Mouse (Mus musculus) neural tube, embryonic 14.5 days (tissue): ENCODE data around the gene Gcc1. TPM values are rescaled to one million over a fixed set of nuclear protein-coding genes. Genes with fewer than 3 reads are reported as not detected.
A peak's percentile ranks its signal among the peaks of the same experiment; 100 is the strongest.

Experiments used
- ATAC-seq: fragments of 200-750 bp; cut with Nextera tagmentation; 2 replicates; pipeline ENCODE4 v1.8.0; 2017; ENCODE audit warnings: low read depth, mild to moderate bottlenecking, moderate TSS enrichment, moderate library complexity
- H3K27ac ChIP-seq: fragments of 300-500 bp; sonication (generic); 2 replicates; pipeline ENCODE4 v1.5.1; 2014; ENCODE audit warnings: low read depth, mild to moderate bottlenecking, control low read depth, low read length, moderate library complexity, mixed read lengths
- H3K27me3 ChIP-seq: fragments of 300-500 bp; sonication (generic); 2 replicates; pipeline ENCODE4 v1.6.1; 2014; ENCODE audit warnings: low read length; ENCODE audit not compliant: control insufficient read depth, insufficient read depth
- H3K36me3 ChIP-seq: fragments of 300-500 bp; sonication (generic); 2 replicates; pipeline ENCODE4 v1.6.1; 2014; ENCODE audit warnings: low read length, mixed read lengths; ENCODE audit not compliant: control insufficient read depth, insufficient read depth
- H3K4me1 ChIP-seq: fragments of 300-500 bp; sonication (generic); 2 replicates; pipeline ENCODE4 v1.6.1; 2014; ENCODE audit warnings: low read length; ENCODE audit not compliant: control insufficient read depth, insufficient read depth
- H3K4me2 ChIP-seq: fragments of 300-500 bp; sonication (generic); 2 replicates; pipeline ENCODE4 v1.6.1; 2014; ENCODE audit warnings: mild to moderate bottlenecking, low read depth, low read length, control low read depth
- H3K4me3 ChIP-seq: fragments of 300-500 bp; sonication (generic); 2 replicates; pipeline ENCODE4 v1.5.1; 2014; ENCODE audit warnings: low read depth, low read length, control low read depth, mixed read lengths
- H3K9ac ChIP-seq: fragments of 300-500 bp; sonication (generic); replicated peaks from 2 replicates; pipeline ENCODE4 v1.6.1; 2014; ENCODE audit warnings: low read depth, mild to moderate bottlenecking, control low read depth, low read length, mixed read lengths
- H3K9me3 ChIP-seq: fragments of 300-500 bp; sonication (generic); 2 replicates; pipeline ENCODE4 v1.6.1; 2016; ENCODE audit warnings: low read length; ENCODE audit not compliant: control insufficient read depth
- WGBS: fragments of 180-500 bp; shearing (Covaris S2); extraction: QIAGEN DNeasy Blood & Tissue Kit; methylation state at CpG from one replicate; pipeline ENCODE4 v1.1.7; 2014; 5-methylcytosine and 5-hydroxymethylcytosine counted together
- polyA plus RNA-seq: library from polyadenylated mRNA; unstranded; fragments of >200 nt; fragmentation: Nextera tagmentation; extraction: Ambion mirVana; gene quantifications from 2 replicates; pipeline ENCODE4 v1.2.1, GENCODE M21; 2014

Gene Gcc1
- polyA plus RNA-seq, 1 experiment from 2014 or later, result 5.9 TPM

DNA sequence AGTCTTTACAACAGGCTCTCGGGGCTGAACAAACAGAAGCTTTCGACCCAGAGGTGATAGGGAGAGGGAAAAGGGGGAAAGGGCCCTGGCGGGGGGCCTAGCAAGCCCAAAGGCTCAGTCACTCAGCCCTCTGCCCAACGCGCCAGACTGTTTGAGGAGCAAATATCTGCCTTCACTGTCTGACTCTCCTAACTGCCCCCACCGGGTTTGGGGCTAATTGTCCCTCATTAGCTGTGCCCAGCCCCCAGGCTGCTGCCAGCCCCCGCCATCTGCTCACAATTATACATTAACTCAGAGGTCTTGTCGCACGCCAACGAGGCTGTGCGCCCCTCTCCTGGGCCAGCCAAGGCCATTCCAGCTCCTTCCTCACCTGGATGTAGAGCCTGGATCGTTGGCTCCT lies 22.8 kb upstream of the Gcc1 start:
- Histone ChIP-seq H3K9me3 (no peaks in the 10 kb centered on the region), H3K27me3 (peaks cover 11% of the 10 kb centered on the region; the same call in 1 of the 2 replicates), H3K4me2 (no peak overlapping the region), H3K27ac (no peak overlapping the region), H3K4me3 (no peak overlapping the region), H3K36me3 (no peaks in the 10 kb centered on the region), H3K4me1 (no peaks in the 10 kb centered on the region), H3K9ac (no peak overlapping the region)
- ATAC-seq, result peak; percentile 60; the same call in 1 of the 2 replicates
- WGBS, result 1% methylated on average over 12 of the region's 12 CpGs

- peaks cover 11% of the 10 kb centered on the region; the same call in 1 of the 2 replicates for H3K27me3 ChIP-seq
- WGBS, result 13% methylated on average over 5 of the region's 5 CpGs
- no peak overlapping the region for H3K9ac ChIP-seq
- H3K4me1 ChIP-seq, result no peaks in the 10 kb centered on the region
- H3K4me3 ChIP-seq, result no peak overlapping the region
- no peak overlapping the region for H3K27ac ChIP-seq
- no peak overlapping the region for H3K4me2 ChIP-seq
- H3K36me3 ChIP-seq, result no peaks in the 10 kb centered on the region
- ATAC-seq, result no peak
- no peaks in the 10 kb centered on the region for H3K9me3 ChIP-seq
These were observed 22.3 kb upstream of the Gcc1 start for GRCm38 (mm10) chr6:28450481-28450880.

DNA sequence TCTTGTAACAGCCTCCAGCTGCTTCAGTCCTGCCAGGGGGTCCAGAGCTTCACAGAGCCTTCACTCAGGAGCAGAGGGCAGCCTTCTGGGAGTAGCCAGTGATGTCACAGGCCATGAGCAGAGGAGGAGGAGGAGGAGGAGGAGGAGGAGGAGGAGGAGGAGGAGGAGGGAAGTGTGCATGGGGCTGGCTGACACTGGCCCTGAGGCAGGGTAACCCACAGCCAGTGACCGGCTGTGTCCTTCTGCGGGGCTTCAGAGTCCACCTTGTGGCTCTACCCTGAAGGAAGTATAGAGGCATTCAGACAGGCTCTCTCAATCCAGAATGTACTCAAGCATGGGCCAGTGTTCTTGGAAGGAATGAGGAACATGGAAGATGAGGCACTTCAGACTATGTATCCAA lies 21.1 kb upstream of the Gcc1 start, which contains the start of gene Pax4:
Gene Pax4, minus strand, starts transcription at position 101 of the 400 bp plus-strand sequence.
- Histone ChIP-seq H3K4me3 (no peak within 1 kb of the TSS), H3K27ac (no peak within 1 kb of the TSS), H3K27me3 (peaks cover 11% of the 10 kb centered on the region; the same call in 1 of the 2 replicates), H3K36me3 (no peaks in the 10 kb centered on the region), H3K9ac (no peak within 1 kb of the TSS), H3K4me1 (no peaks in the 10 kb centered on the region), H3K9me3 (no peaks in the 10 kb centered on the region), H3K4me2 (no peak within 1 kb of the TSS)
- 86% methylated on average over 2 of the region's 2 CpGs for WGBS
- ATAC-seq, result no peak

- H3K4me3 ChIP-seq, result no peak overlapping the region
- no peak overlapping the region for H3K9ac ChIP-seq
- peaks cover 11% of the 10 kb centered on the region; the same call in 1 of the 2 replicates for H3K27me3 ChIP-seq
- no peak overlapping the region for H3K4me2 ChIP-seq
- H3K9me3 ChIP-seq, result no peaks in the 10 kb centered on the region
- ATAC-seq, result no peak
- 67% methylated on average over 7 of the region's 7 CpGs for WGBS
- H3K27ac ChIP-seq, result no peak overlapping the region
- no peaks in the 10 kb centered on the region for H3K4me1 ChIP-seq
- H3K36me3 ChIP-seq, result no peaks in the 10 kb centered on the region
These were observed 19.7 kb upstream of the Gcc1 start for GRCm38 (mm10) chr6:28447937-28448336.

DNA sequence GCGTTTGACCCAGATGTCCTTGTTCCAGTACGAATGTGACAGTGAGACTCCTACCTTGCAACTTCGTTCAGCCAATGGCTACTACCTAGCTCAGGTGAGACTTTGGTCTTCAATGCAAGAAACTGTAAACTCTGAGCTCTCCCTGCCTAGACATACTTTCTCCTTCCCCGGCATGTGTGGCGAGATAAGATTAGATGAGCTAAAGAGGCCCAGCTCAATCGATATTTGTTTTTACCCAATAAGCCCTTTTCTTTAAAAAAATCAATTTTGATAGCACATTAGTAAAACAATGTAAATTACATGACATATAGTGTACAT lies 3.3 kb upstream of the Gcc1 start:
- Histone ChIP-seq H3K9ac (no peak overlapping the region), H3K36me3 (peaks cover 5% of the 10 kb centered on the region; the same call in 1 of the 2 replicates), H3K4me2 (no peak overlapping the region), H3K4me1 (no peaks in the 10 kb centered on the region), H3K4me3 (no peak overlapping the region), H3K9me3 (no peaks in the 10 kb centered on the region), H3K27me3 (no peaks in the 10 kb centered on the region), H3K27ac (no peak overlapping the region)
- no peak for ATAC-seq
- WGBS, result 78% methylated on average over 6 of the region's 6 CpGs

GRCm38 (mm10) chr6:28430795-28431537 lies 2.8 kb upstream of the Gcc1 start:
- no peak for ATAC-seq
- no peak overlapping the region for H3K4me3 ChIP-seq
- WGBS, result 80% methylated on average over 10 of the region's 10 CpGs

DNA sequence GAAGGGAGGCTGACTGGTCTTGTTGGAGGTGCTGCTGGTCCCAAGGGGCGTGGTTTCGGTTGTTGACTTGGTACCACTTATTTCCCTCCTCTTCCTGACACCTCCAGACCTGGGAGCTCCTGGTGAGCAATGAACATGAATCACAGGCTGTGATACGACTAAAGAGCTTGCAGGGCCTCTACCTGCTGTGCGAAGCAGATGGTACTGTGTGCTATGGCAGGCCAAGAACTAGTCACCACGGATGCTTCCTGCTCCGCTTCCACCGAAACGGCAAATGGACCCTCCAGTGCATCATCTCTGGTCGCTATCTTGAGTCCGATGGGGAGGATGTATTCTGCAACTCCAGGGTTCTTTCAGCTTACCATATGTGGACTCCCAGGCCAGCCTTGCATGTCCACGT lies 1.7 kb upstream of the Gcc1 start:
- Histone ChIP-seq H3K9me3 (no peaks in the 10 kb centered on the region), H3K4me3 (no peak overlapping the region), H3K27ac (no peak overlapping the region), H3K4me2 (no peak overlapping the region), H3K4me1 (peaks cover 3% of the 10 kb centered on the region), H3K36me3 (peaks cover 8% of the 10 kb centered on the region; the same call in 1 of the 2 replicates), H3K27me3 (no peaks in the 10 kb centered on the region), H3K9ac (no peak overlapping the region)
- no peak for ATAC-seq
- WGBS, result 89% methylated on average over 11 of the region's 11 CpGs

More at GRCm38 (mm10) chr6:28430795-28431537, 2.8 kb upstream of the Gcc1 start:
- H3K4me1 ChIP-seq, result no peaks in the 10 kb centered on the region
- no peak overlapping the region for H3K27ac ChIP-seq
- no peaks in the 10 kb centered on the region for H3K27me3 ChIP-seq
- no peak overlapping the region for H3K4me2 ChIP-seq
- no peaks in the 10 kb centered on the region for H3K9me3 ChIP-seq
- H3K9ac ChIP-seq, result no peak overlapping the region
- H3K36me3 ChIP-seq, result peaks cover 6% of the 10 kb centered on the region; the same call in 1 of the 2 replicates

DNA sequence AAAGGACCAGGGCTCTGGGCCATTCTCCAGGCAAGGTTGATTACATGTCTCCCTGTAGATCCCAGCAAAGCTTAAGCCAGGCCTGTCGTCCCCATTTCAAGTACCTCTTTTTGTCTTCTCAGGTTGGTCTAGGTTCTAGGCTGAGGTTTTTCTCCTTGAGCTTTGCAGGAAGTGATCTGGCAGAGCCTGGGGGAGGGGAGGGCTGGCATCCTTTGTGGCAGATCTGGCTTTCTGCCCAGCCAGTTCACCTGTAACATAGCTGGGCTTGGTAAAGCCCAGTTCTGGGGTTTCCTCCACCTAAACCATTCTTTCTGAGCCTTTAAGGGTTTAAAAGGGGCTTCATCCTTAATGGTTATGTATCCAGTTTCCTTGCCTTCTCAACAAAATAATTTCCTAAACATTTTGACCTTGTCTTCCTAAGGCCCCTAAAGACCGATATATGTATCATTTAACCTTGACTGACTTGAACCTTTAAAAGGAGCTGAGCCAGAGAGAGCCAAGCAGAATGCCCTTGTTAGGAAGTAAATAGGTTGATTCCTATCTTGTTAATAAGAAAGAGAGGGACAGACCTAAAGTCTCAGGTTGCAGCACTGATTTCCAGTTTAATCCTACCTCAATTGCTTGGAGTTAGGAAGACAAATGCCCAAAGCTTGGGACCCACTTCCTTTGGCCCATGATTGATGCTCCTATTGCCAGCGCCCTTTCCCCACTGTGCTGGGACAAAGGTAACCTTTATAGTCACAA lies 922 bp downstream of the Gcc1 start, which contains the start of gene Fscn3:
Gene Fscn3, plus strand, starts transcription at position 694 of the 744 bp plus-strand sequence.
- Histone ChIP-seq H3K9me3 (no peaks in the 10 kb centered on the region), H3K27me3 (0 out of 2 replicates have a peak, but pooled peaks cover 2% of the 10 kb centered on the region), H3K4me3 (no peak within 1 kb of the TSS), H3K36me3 (peaks cover 8% of the 10 kb centered on the region; the same call in 1 of the 2 replicates), H3K27ac (no peak within 1 kb of the TSS), H3K4me1 (peaks cover 13% of the 10 kb centered on the region), H3K4me2 (no peak within 1 kb of the TSS), H3K9ac (no peak within 1 kb of the TSS)
- no peak for ATAC-seq
- WGBS, result 78% methylated on average over 3 of the region's 3 CpGs

- Histone ChIP-seq H3K9me3 (no peaks in the 10 kb centered on the region), H3K36me3 (peaks cover 8% of the 10 kb centered on the region; the same call in 1 of the 2 replicates), H3K4me1 (peaks cover 29% of the 10 kb centered on the region), H3K27me3 (0 out of 2 replicates have a peak, but pooled peaks cover 2% of the 10 kb centered on the region), H3K9ac (no peak overlapping the region), H3K27ac (no peak overlapping the region), H3K4me3 (no peak overlapping the region), H3K4me2 (peak overlapping the region; percentile 64)
- no peak for ATAC-seq
- 95% methylated on average over 6 of the region's 6 CpGs for WGBS
These were observed 3.2 kb downstream of the Gcc1 start for GRCm38 (mm10) chr6:28425019-28425418.
